8 mouse cellular contexts compared by ENCODE assay signal in genomic region chr4:59782853-59783684, GRCm38 (mm10). TPM values are rescaled to one million over a fixed set of nuclear protein-coding genes. Genes with fewer than 3 reads are reported as not detected.
DNase-seq lines count a peak whose midpoint lies in the region; ATAC-seq and TF ChIP-seq lines count a peak whose summit lies in the region.

No protein-coding gene starts in this region.

- no peaks in the 10 kb centered on the region for H3K9me3 ChIP-seq in embryonic facial prominence, embryonic 11.5 days (replicated peaks; ENCODE audit: control insufficient read depth, low read length)
- H3K9me3 ChIP-seq in hindbrain, postnatal 0 days (ENCODE audit: low read length): no peaks in the 10 kb centered on the region
- no peaks in the 10 kb centered on the region for H3K9me3 ChIP-seq in midbrain, embryonic 13.5 days

- no peaks in the 10 kb centered on the region for H3K27me3 ChIP-seq in embryonic facial prominence, embryonic 11.5 days (ENCODE audit: control insufficient read depth, insufficient read depth, low read length)
- no peaks in the 10 kb centered on the region for H3K27me3 ChIP-seq in hindbrain, postnatal 0 days (ENCODE audit: insufficient read depth, low read length)
- no peaks in the 10 kb centered on the region for H3K27me3 ChIP-seq in midbrain, embryonic 13.5 days

- no peaks in the 10 kb centered on the region for H3K4me1 ChIP-seq in embryonic facial prominence, embryonic 11.5 days (ENCODE audit: control insufficient read depth, insufficient read depth, low read length)
- no peaks in the 10 kb centered on the region for H3K4me1 ChIP-seq in hindbrain, postnatal 0 days (ENCODE audit: insufficient read depth, low read length)
- H3K4me1 ChIP-seq in midbrain, embryonic 13.5 days (replicated peaks): peaks cover 13% of the 10 kb centered on the region

- no peak for TF ChIP-seq CTCF in hindbrain, postnatal 0 days (IDR thresholded peaks at IDR 0.05; ENCODE audit: low read depth)

- peak; percentile 92 for DNase-seq in heart, adult 11 months
- no peak for DNase-seq in heart, adult 8-10 months (ENCODE audit: low spot score)
- DNase-seq in CD4-positive, CD25-positive, alpha-beta regulatory T cell, adult 2 months (ENCODE audit: low read depth, low spot score): peak; percentile 18
- peak; percentile 69 for DNase-seq in embryonic facial prominence, embryonic 11.5 days (ENCODE audit: low spot score)
- DNase-seq in hindbrain, postnatal 0 days (ENCODE audit: low spot score): peak; percentile 57
- no peak for DNase-seq in Muller cell, postnatal 12 days (ENCODE audit: inconsistent ontology term)
- DNase-seq in adrenal gland, adult 18-20 months (ENCODE audit: low spot score in 2 of 2): no peak

- peak; percentile 69 for ATAC-seq in embryonic facial prominence, embryonic 11.5 days (replicated peaks; ENCODE audit: insufficient number of reproducible peaks, low FRiP score, low TSS enrichment, low read depth)
- peak; percentile 74; the same call in 1 of the 2 replicates for ATAC-seq in hindbrain, postnatal 0 days
- ATAC-seq in midbrain, embryonic 13.5 days: peak; percentile 12

- H3K9ac ChIP-seq in embryonic facial prominence, embryonic 11.5 days (replicated peaks; ENCODE audit: low read length): peak overlapping the region; percentile 87
- H3K9ac ChIP-seq in hindbrain, postnatal 0 days (replicated peaks; ENCODE audit: low read length): peak overlapping the region; percentile 74
- H3K9ac ChIP-seq in midbrain, embryonic 13.5 days (replicated peaks): peak overlapping the region; percentile 89

- under 1% methylated on average over 45 of the region's 47 CpGs for WGBS in embryonic facial prominence, embryonic 11.5 days
- WGBS in hindbrain, postnatal 0 days: under 1% methylated on average over 47 of the region's 47 CpGs
- under 1% methylated on average over 47 of the region's 47 CpGs for WGBS in midbrain, embryonic 13.5 days

- peak overlapping the region; percentile 93 for H3K4me3 ChIP-seq in embryonic facial prominence, embryonic 11.5 days (ENCODE audit: low read depth, low read length)
- peak overlapping the region; percentile 98 for H3K4me3 ChIP-seq in hindbrain, postnatal 0 days (ENCODE audit: low read length)
- H3K4me3 ChIP-seq in midbrain, embryonic 13.5 days (replicated peaks): peak overlapping the region; percentile 98

- peak overlapping the region; percentile 83 for H3K4me2 ChIP-seq in embryonic facial prominence, embryonic 11.5 days (ENCODE audit: low read depth, low read length)
- peak overlapping the region; percentile 95 for H3K4me2 ChIP-seq in hindbrain, postnatal 0 days (ENCODE audit: low read depth, low read length)
- peak overlapping the region; percentile 90 for H3K4me2 ChIP-seq in midbrain, embryonic 13.5 days (replicated peaks)

- peak overlapping the region; percentile 60 for H3K27ac ChIP-seq in embryonic facial prominence, embryonic 11.5 days (replicated peaks; ENCODE audit: low read depth, low read length)
- peak overlapping the region; percentile 66; the same call in 1 of the 2 replicates for H3K27ac ChIP-seq in hindbrain, postnatal 0 days
- H3K27ac ChIP-seq in midbrain, embryonic 13.5 days: peak overlapping the region; percentile 73

- no peaks in the 10 kb centered on the region; the same call in 1 of the 2 replicates for H3K36me3 ChIP-seq in embryonic facial prominence, embryonic 11.5 days (replicated peaks; ENCODE audit: control insufficient read depth, insufficient read depth, low read depth, low read length)
- H3K36me3 ChIP-seq in hindbrain, postnatal 0 days (ENCODE audit: insufficient read depth, low read length): no peaks in the 10 kb centered on the region
- no peaks in the 10 kb centered on the region; the same call in 1 of the 2 replicates for H3K36me3 ChIP-seq in midbrain, embryonic 13.5 days

RNA-seq across cellular contexts. Expression of gene Inip, which starts 18.3 kb away (rescaled TPM):
- 10 to 100 TPM in 2 of 4 experiments, 1 to 10 TPM in 2; 9.4 to 12.3 (median 10.8) TPM for total RNA-seq in heart, adult 8-10 months (2022)
- 97.2 and 103 TPM in 2 replicates for polyA plus RNA-seq in embryonic facial prominence, embryonic 11.5 days (2014; fragmentation: Nextera tagmentation; extraction: Ambion mirVana)
- total RNA-seq in hindbrain, postnatal 0 days (2014; rRNA removed): 20.3 and 20.7 TPM in 2 replicates
- polyA plus RNA-seq in hindbrain, postnatal 0 days (2015; fragmentation: Nextera tagmentation; extraction: Ambion mirVana): 40.2 and 40.5 TPM in 2 replicates
- 80.1 and 82.0 TPM in 2 replicates for polyA plus RNA-seq in midbrain, embryonic 13.5 days (2015; fragmentation: Nextera tagmentation; extraction: Ambion mirVana)
- 10 to 100 TPM; 17.5 to 17.6 TPM for total RNA-seq in adrenal gland, adult 18-20 months (2021)

RNA-seq across cellular contexts. Expression of gene Snx30, which starts 22.6 kb away (rescaled TPM):
- total RNA-seq in heart, adult 8-10 months (2022): 1 to 10 TPM; 4.1 to 6.8 (median 5.5) TPM
- polyA plus RNA-seq in embryonic facial prominence, embryonic 11.5 days (2014; fragmentation: Nextera tagmentation; extraction: Ambion mirVana): 7.1 and 9.5 TPM in 2 replicates
- total RNA-seq in hindbrain, postnatal 0 days (2014; rRNA removed): 31.2 and 34.1 TPM in 2 replicates
- polyA plus RNA-seq in hindbrain, postnatal 0 days (2015; fragmentation: Nextera tagmentation; extraction: Ambion mirVana): 15.8 and 18.3 TPM in 2 replicates
- 13.7 and 14.3 TPM in 2 replicates for polyA plus RNA-seq in midbrain, embryonic 13.5 days (2015; fragmentation: Nextera tagmentation; extraction: Ambion mirVana)
- 1 to 10 TPM; 4.1 to 5.1 TPM for total RNA-seq in adrenal gland, adult 18-20 months (2021)

Comparison
In these comparisons a context has a peak if more than half of its experiments do, and no peak if none do; other contexts are left out.
1. DNase-seq: peak in heart, adult 11 months (single experiment), CD4-positive, CD25-positive, alpha-beta regulatory T cell, adult 2 months (single experiment), embryonic facial prominence, embryonic 11.5 days (single experiment) and hindbrain, postnatal 0 days (single experiment); none in heart, adult 8-10 months (single experiment), Muller cell, postnatal 12 days (single experiment) and adrenal gland, adult 18-20 months (0 of 2).
2. ATAC-seq: peak in every context shown above with its lines; median percentile 74 in hindbrain, postnatal 0 days; 69 in embryonic facial prominence, embryonic 11.5 days; 12 in midbrain, embryonic 13.5 days.
3. Peak in every context shown above with its lines, with median percentiles within 50 percentile points of each other: H3K27ac ChIP-seq, H3K4me2 ChIP-seq, H3K4me3 ChIP-seq and H3K9ac ChIP-seq.